Mouse (Mus musculus): Measurements from ENCODE around the gene Jade1. TPM values are rescaled to one million over a fixed set of nuclear protein-coding genes. Genes with fewer than 3 reads are reported as not detected.

Jade1 gene
- total RNA-seq, 2 experiments from 2014 or later, result 39.6 to 46.6 TPM

GRCm38 (mm10) chr3:41613706-41614105 lies 58.2 kb downstream of the Jade1 start:
- intact Hi-C loops (cut with DNase I), result no loop called here
- DNase-seq (ENCODE audit: low spot score in 2 of 2), result no peak

GRCm38 (mm10) chr3:41614230-41614985 lies 58.9 kb downstream of the Jade1 start:
- intact Hi-C loops (cut with DNase I), result no loop called here
- DNase-seq (ENCODE audit: low spot score in 2 of 2), result no peak

- intact Hi-C loops (cut with DNase I), result no loop called here
- no peak for DNase-seq (ENCODE audit: low spot score in 2 of 2)
Observed at GRCm38 (mm10) chr3:41618036-41618435, 62.5 kb downstream of the Jade1 start.

GRCm38 (mm10) chr3:41618488-41618887 lies 63.0 kb downstream of the Jade1 start:
- no peak for DNase-seq (ENCODE audit: low spot score in 2 of 2)
- intact Hi-C loops (cut with DNase I), result no loop called here

GRCm38 (mm10) chr3:41620971-41621370 lies 65.4 kb downstream of the Jade1 start:
- DNase-seq (ENCODE audit: low spot score in 2 of 2), result no peak
- intact Hi-C loops (cut with DNase I), result no loop called here

GRCm38 (mm10) chr3:41655642-41656041 lies 100.1 kb downstream of the Jade1 start:
- DNase-seq (ENCODE audit: low spot score in 2 of 2), result no peak
- intact Hi-C loops (cut with DNase I), result no loop called here

Other genes with a start within 250 kb of the Jade1 start
- 10 to 100 TPM; 13.0 to 21.4 TPM for gene Sclt1, start 186.8 kb downstream of the Jade1 start, total RNA-seq (2021)
- 10 to 100 TPM; 10.6 to 11.2 TPM for gene D3Ertd751e, start 186.9 kb downstream of the Jade1 start, total RNA-seq (2021)

Measured in left cerebral cortex, postnatal 36 days (tissue).